Mouse (Mus musculus): ENCODE results near the gene Zbed5.
"Not testable (repeated sequence)": the region's sequence is repeated elsewhere in the genome, so short reads cannot be mapped to it uniquely, and the experiment has no call there.

Zbed5 gene

GRCm38 (mm10) chr5:129908242-129908965, 12.9 kb downstream of the Zbed5 start, which contains the start of gene Nupr1l:
Gene Nupr1l, plus strand, starts transcription at chr5:129908540.
- DNase-seq (ENCODE audit: low spot score) = peak; percentile 94

- no peak for DNase-seq (ENCODE audit: low spot score)
These were observed 13.6 kb downstream of the Zbed5 start for GRCm38 (mm10) chr5:129909147-129909546.

GRCm38 (mm10) chr5:129909591-129909990, 14.1 kb downstream of the Zbed5 start:
- no peak for DNase-seq (ENCODE audit: low spot score)

GRCm38 (mm10) chr5:129914024-129914423, 18.5 kb downstream of the Zbed5 start:
- no peak for DNase-seq (ENCODE audit: low spot score)

- not testable (repeated sequence) for DNase-seq (ENCODE audit: low spot score)
These were observed 20.0 kb downstream of the Zbed5 start for GRCm38 (mm10) chr5:129915491-129915890.

GRCm38 (mm10) chr5:129918065-129918651, 22.6 kb downstream of the Zbed5 start:
- no peak for DNase-seq (ENCODE audit: low spot score)

- DNase-seq (ENCODE audit: low spot score) = no peak
These were observed 23.2 kb downstream of the Zbed5 start for GRCm38 (mm10) chr5:129918752-129919151.

- DNase-seq (ENCODE audit: low spot score) = no peak
These were observed 23.8 kb downstream of the Zbed5 start for GRCm38 (mm10) chr5:129919320-129919719.

GRCm38 (mm10) chr5:129921972-129922371, 26.4 kb downstream of the Zbed5 start:
- DNase-seq (ENCODE audit: low spot score) = no peak

- no peak for DNase-seq (ENCODE audit: low spot score)
These were observed 29.4 kb downstream of the Zbed5 start for GRCm38 (mm10) chr5:129924820-129925452.

GRCm38 (mm10) chr5:129925933-129926332, 30.4 kb downstream of the Zbed5 start:
- no peak for DNase-seq (ENCODE audit: low spot score)

GRCm38 (mm10) chr5:129929924-129930855, 34.7 kb downstream of the Zbed5 start:
- peak; percentile 20 for DNase-seq (ENCODE audit: low spot score)

GRCm38 (mm10) chr5:129936941-129937340, 41.4 kb downstream of the Zbed5 start:
- no peak for DNase-seq (ENCODE audit: low spot score)

GRCm38 (mm10) chr5:129940281-129940680, 44.8 kb downstream of the Zbed5 start:
- DNase-seq (ENCODE audit: low spot score) = no peak

GRCm38 (mm10) chr5:129940736-129941494, 45.4 kb downstream of the Zbed5 start:
- DNase-seq (ENCODE audit: low spot score) = no peak

- DNase-seq (ENCODE audit: low spot score) = peak; percentile 99
These were observed 46.0 kb downstream of the Zbed5 start, which contains the start of gene Vkorc1l1 for GRCm38 (mm10) chr5:129941495-129942045. Gene Vkorc1l1, plus strand, starts transcription at chr5:129941970.

GRCm38 (mm10) chr5:129942073-129942939, 46.8 kb downstream of the Zbed5 start:
- DNase-seq (ENCODE audit: low spot score) = peak; percentile 22

GRCm38 (mm10) chr5:129943402-129943801, 47.9 kb downstream of the Zbed5 start:
- no peak for DNase-seq (ENCODE audit: low spot score)

GRCm38 (mm10) chr5:129947528-129948033, 52.1 kb downstream of the Zbed5 start:
- DNase-seq (ENCODE audit: low spot score) = no peak

GRCm38 (mm10) chr5:129952143-129952542, 56.6 kb downstream of the Zbed5 start:
- no peak for DNase-seq (ENCODE audit: low spot score)

Data from urinary bladder, postnatal 14 days (tissue).